Mouse (Mus musculus) MEL (cell line): Measurements from ENCODE around the gene Cyb5r1.
A peak's percentile ranks its signal among the peaks of the same experiment; 100 is the strongest.

ENCODE experiments used
- ETS1 ChIP-seq: IDR thresholded peaks from 2 replicates; pipeline ENCODE4 v1.6.1; 2012; ENCODE audit warnings: low read depth, mild to moderate bottlenecking, inconsistent platforms, low read length, improper control_type of control experiment, moderate library complexity
- POLR2A ChIP-seq, 2 experiments: IDR thresholded peaks; 2 replicates each; pipeline ENCODE4 v1.6.1; 2011 to 2012; ENCODE audit warnings: low read length in 2 of 2, mild to moderate bottlenecking in 2 of 2, control low read depth in 1 of 2, improper control_type of control experiment in 1 of 2, low read depth in 1 of 2, moderate library complexity in 1 of 2; ENCODE audit not compliant: control insufficient read depth in 1 of 2, insufficient read depth in 1 of 2, poor library complexity in 1 of 2
- USF2 ChIP-seq, 2 experiments: IDR thresholded peaks; 2 replicates each; pipeline ENCODE4 v1.6.1; 2011 to 2012; ENCODE audit warnings: improper control_type of control experiment in 2 of 2, low read length in 2 of 2, borderline replicate concordance in 1 of 2, inconsistent platforms in 1 of 2, low read depth in 1 of 2, mild to moderate bottlenecking in 1 of 2; ENCODE audit not compliant: insufficient read depth in 1 of 2

DNA sequence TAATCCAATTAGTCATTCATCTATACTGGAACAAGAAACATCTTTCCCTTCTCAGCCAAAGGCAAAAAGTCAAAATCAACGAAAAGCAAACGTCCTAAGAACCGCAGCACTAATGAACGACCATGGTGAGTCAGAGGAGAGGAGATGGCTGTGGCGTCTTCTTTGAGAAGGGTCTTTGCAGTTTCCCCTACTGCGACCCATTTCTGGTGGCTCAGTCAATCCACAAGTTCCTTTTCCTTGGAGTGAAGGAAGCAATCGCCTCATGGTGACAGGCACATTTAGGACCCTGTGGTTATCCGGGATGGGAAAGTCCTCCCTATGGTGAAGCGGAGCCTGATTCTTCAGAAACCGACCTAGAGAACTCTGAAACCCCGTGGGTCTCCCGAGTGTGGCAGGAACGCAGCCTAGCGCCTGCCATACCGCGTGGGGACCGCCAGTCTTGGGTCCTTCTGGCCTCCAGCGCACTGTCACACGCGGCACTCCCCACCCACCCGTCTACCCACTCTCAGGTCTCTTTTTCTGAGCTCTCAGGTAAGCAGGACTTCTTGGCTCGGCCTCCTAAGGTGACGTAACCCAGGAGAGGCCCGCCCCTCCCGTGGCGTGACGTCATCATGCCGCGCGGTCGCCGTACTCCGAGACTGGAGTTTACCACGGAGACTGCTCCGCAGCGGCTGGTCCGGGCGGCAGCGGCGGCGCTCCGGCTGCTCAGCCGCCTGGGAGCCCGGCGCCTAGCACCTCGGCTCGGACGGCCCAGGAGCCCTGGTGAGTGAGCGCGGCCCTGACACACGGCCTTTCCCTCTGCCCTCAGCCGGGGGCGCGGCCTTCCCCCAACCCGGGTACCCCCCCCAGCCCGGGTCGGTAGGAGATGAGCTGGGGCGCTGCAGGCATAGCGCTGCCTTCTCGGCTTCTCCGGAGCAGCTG, 49.8 kb downstream of the Cyb5r1 start, which contains the start of gene Klhl12:
- TF ChIP-seq USF2 (IDR thresholded peaks at IDR 0.05; ENCODE audit: borderline replicate concordance in 1 of 2, insufficient read depth in 1 of 2, low read depth in 1 of 2, low read length in 2 of 2) (no peak), POLR2A (IDR thresholded peaks at IDR 0.05; ENCODE audit: control insufficient read depth in 1 of 2, insufficient read depth in 1 of 2, low read depth in 1 of 2, low read length in 2 of 2, poor library complexity in 1 of 2) (peak; percentile 72 to 84), ETS1 (peak; percentile 64)
